Mouse (Mus musculus) adipose tissue, adult 10 weeks (tissue): ENCODE measurements around the gene Tiam1. TPM values are rescaled to one million over a fixed set of nuclear protein-coding genes. Genes with fewer than 3 reads are reported as not detected.

Experiments
- polyA plus RNA-seq: library from polyadenylated mRNA; stranded (reverse); fragments of 350-450 nt; fragmentation: Illumina TruSeq; extraction: RNeasy Lipid Tissue Mini Kit (QIAGEN cat#74804); gene quantifications from one replicate; pipeline ENCODE4 v1.2.3, GENCODE M21; 2014; ENCODE audit warnings: low read depth, low replicate concordance

Gene Tiam1
- polyA plus RNA-seq, result 8.9 TPM

GRCm38 (mm10) chr16:90143760-90144516 lies at the start of gene Tiam1:
Gene Tiam1 (minus strand): TSS chr16:90143769.

Other genes with a start within 250 kb of the Tiam1 start
- 982 TPM for gene Sod1, start 77.0 kb upstream of the Tiam1 start, polyA plus RNA-seq
- gene Scaf4, start 140.7 kb upstream of the Tiam1 start, polyA plus RNA-seq, result 25.6 TPM
- 4.5 TPM for gene Hunk, start 242.2 kb upstream of the Tiam1 start, polyA plus RNA-seq